Mouse (Mus musculus): ENCODE data around the gene Colca2. TPM values are rescaled to one million over a fixed set of nuclear protein-coding genes. Genes with fewer than 3 reads are reported as not detected.

The Colca2 gene
- polyA plus RNA-seq, 1 experiment: 0.46 TPM

GRCm38 (mm10) chr9:51293541-51293940 is 15.2 kb upstream of the Colca2 start:
- Histone ChIP-seq H3K27ac (ENCODE audit: insufficient read depth, low read length) (no peak overlapping the region), H3K36me3 (ENCODE audit: control insufficient read depth, insufficient read depth, low read length) (no peaks in the 10 kb centered on the region), H3K4me3 (ENCODE audit: extremely low read depth, insufficient read depth, insufficient read length) (no peak overlapping the region), H3K4me1 (ENCODE audit: control insufficient read depth, insufficient read depth, insufficient read length) (no peaks in the 10 kb centered on the region), H3K27me3 (ENCODE audit: control insufficient read depth, insufficient read depth, low read length) (no peaks in the 10 kb centered on the region)
- DNase-seq (ENCODE audit: low read depth in 1 of 2, low spot score in 2 of 2): no peak
- TF ChIP-seq CTCF (IDR thresholded peaks at IDR 0.05; ENCODE audit: extremely low read depth, insufficient read depth, insufficient read length, insufficient replicate concordance) (no peak), POLR2A (IDR thresholded peaks at IDR 0.05; ENCODE audit: low read depth, low read length) (no peak)
- WGBS: 86% methylated on average over 8 of the region's 8 CpGs

- peak; percentile 64 for DNase-seq (ENCODE audit: low read depth in 1 of 2, low spot score in 2 of 2)
- H3K4me1 ChIP-seq (ENCODE audit: control insufficient read depth, insufficient read depth, insufficient read length): no peaks in the 10 kb centered on the region
- H3K4me3 ChIP-seq (ENCODE audit: extremely low read depth, insufficient read depth, insufficient read length): no peak overlapping the region
- no peak overlapping the region for H3K27ac ChIP-seq (ENCODE audit: insufficient read depth, low read length)
- H3K36me3 ChIP-seq (ENCODE audit: control insufficient read depth, insufficient read depth, low read length): no peaks in the 10 kb centered on the region
- WGBS: 28% methylated on average over 4 of the region's 4 CpGs
- TF ChIP-seq CTCF (IDR thresholded peaks at IDR 0.05; ENCODE audit: extremely low read depth, insufficient read depth, insufficient read length, insufficient replicate concordance) (peak; percentile 68; the same call in 1 of the 2 replicates), POLR2A (IDR thresholded peaks at IDR 0.05; ENCODE audit: low read depth, low read length) (no peak)
- no peaks in the 10 kb centered on the region for H3K27me3 ChIP-seq (ENCODE audit: control insufficient read depth, insufficient read depth, low read length)
Observed at GRCm38 (mm10) chr9:51292674-51293073, 14.3 kb upstream of the Colca2 start.

GRCm38 (mm10) chr9:51290980-51291379 is 12.6 kb upstream of the Colca2 start:
- Histone ChIP-seq H3K27ac (ENCODE audit: insufficient read depth, low read length) (no peak overlapping the region), H3K4me1 (ENCODE audit: control insufficient read depth, insufficient read depth, insufficient read length) (no peaks in the 10 kb centered on the region), H3K36me3 (ENCODE audit: control insufficient read depth, insufficient read depth, low read length) (no peaks in the 10 kb centered on the region), H3K4me3 (ENCODE audit: extremely low read depth, insufficient read depth, insufficient read length) (no peak overlapping the region), H3K27me3 (ENCODE audit: control insufficient read depth, insufficient read depth, low read length) (no peaks in the 10 kb centered on the region)
- TF ChIP-seq CTCF (IDR thresholded peaks at IDR 0.05; ENCODE audit: extremely low read depth, insufficient read depth, insufficient read length, insufficient replicate concordance) (no peak), POLR2A (IDR thresholded peaks at IDR 0.05; ENCODE audit: low read depth, low read length) (no peak)
- no peak for DNase-seq (ENCODE audit: low read depth in 1 of 2, low spot score in 2 of 2)
- 49% methylated on average over 4 of the region's 4 CpGs for WGBS

- no peak for DNase-seq (ENCODE audit: low read depth in 1 of 2, low spot score in 2 of 2)
- Histone ChIP-seq H3K4me3 (ENCODE audit: extremely low read depth, insufficient read depth, insufficient read length) (no peak overlapping the region), H3K36me3 (ENCODE audit: control insufficient read depth, insufficient read depth, low read length) (no peaks in the 10 kb centered on the region), H3K4me1 (ENCODE audit: control insufficient read depth, insufficient read depth, insufficient read length) (no peaks in the 10 kb centered on the region), H3K27me3 (ENCODE audit: control insufficient read depth, insufficient read depth, low read length) (no peaks in the 10 kb centered on the region), H3K27ac (ENCODE audit: insufficient read depth, low read length) (no peak overlapping the region)
- 42% methylated on average over 2 of the region's 2 CpGs for WGBS
- TF ChIP-seq POLR2A (IDR thresholded peaks at IDR 0.05; ENCODE audit: low read depth, low read length): no peak
- TF ChIP-seq CTCF (IDR thresholded peaks at IDR 0.05; ENCODE audit: extremely low read depth, insufficient read depth, insufficient read length, insufficient replicate concordance): no peak
Observed at GRCm38 (mm10) chr9:51286079-51286478, 7.7 kb upstream of the Colca2 start.

GRCm38 (mm10) chr9:51277834-51278498 is 403 bp downstream of the Colca2 start:
- peak overlapping the region; percentile 55 for H3K27ac ChIP-seq (ENCODE audit: insufficient read depth, low read length)
- peak overlapping the region; percentile 47 for H3K4me3 ChIP-seq (ENCODE audit: extremely low read depth, insufficient read depth, insufficient read length)
- peaks cover 5% of the 10 kb centered on the region for H3K27me3 ChIP-seq (ENCODE audit: control insufficient read depth, insufficient read depth, low read length)
- no peak for DNase-seq (ENCODE audit: low read depth in 1 of 2, low spot score in 2 of 2)
- peaks cover 12% of the 10 kb centered on the region for H3K4me1 ChIP-seq (ENCODE audit: control insufficient read depth, insufficient read depth, insufficient read length)
- no peaks in the 10 kb centered on the region; the same call in 1 of the 2 replicates for H3K36me3 ChIP-seq (ENCODE audit: control insufficient read depth, insufficient read depth, low read length)
- WGBS: 32% methylated on average over 13 of the region's 13 CpGs
- TF ChIP-seq POLR2A (IDR thresholded peaks at IDR 0.05; ENCODE audit: low read depth, low read length) (no peak), CTCF (IDR thresholded peaks at IDR 0.05; ENCODE audit: extremely low read depth, insufficient read depth, insufficient read length, insufficient replicate concordance) (no peak)

- TF ChIP-seq POLR2A (IDR thresholded peaks at IDR 0.05; ENCODE audit: low read depth, low read length): no peak
- no peak for TF ChIP-seq CTCF (IDR thresholded peaks at IDR 0.05; ENCODE audit: extremely low read depth, insufficient read depth, insufficient read length, insufficient replicate concordance)
- H3K27me3 ChIP-seq (ENCODE audit: control insufficient read depth, insufficient read depth, low read length): peaks cover 5% of the 10 kb centered on the region
- WGBS: 51% methylated on average over 4 of the region's 4 CpGs
- H3K4me3 ChIP-seq (ENCODE audit: extremely low read depth, insufficient read depth, insufficient read length): no peak overlapping the region
- DNase-seq (ENCODE audit: low read depth in 1 of 2, low spot score in 2 of 2): no peak
- H3K4me1 ChIP-seq (ENCODE audit: control insufficient read depth, insufficient read depth, insufficient read length): peaks cover 12% of the 10 kb centered on the region
- H3K36me3 ChIP-seq (ENCODE audit: control insufficient read depth, insufficient read depth, low read length): peaks cover 2% of the 10 kb centered on the region; the same call in 1 of the 2 replicates
- H3K27ac ChIP-seq (ENCODE audit: insufficient read depth, low read length): no peak overlapping the region
Observed at GRCm38 (mm10) chr9:51274678-51275077, 3.7 kb downstream of the Colca2 start.

GRCm38 (mm10) chr9:51273581-51274154 is 4.7 kb downstream of the Colca2 start:
- H3K4me1 ChIP-seq (ENCODE audit: control insufficient read depth, insufficient read depth, insufficient read length): peaks cover 11% of the 10 kb centered on the region
- H3K4me3 ChIP-seq (ENCODE audit: extremely low read depth, insufficient read depth, insufficient read length): no peak overlapping the region
- no peak for TF ChIP-seq CTCF (IDR thresholded peaks at IDR 0.05; ENCODE audit: extremely low read depth, insufficient read depth, insufficient read length, insufficient replicate concordance)
- peaks cover 2% of the 10 kb centered on the region; the same call in 1 of the 2 replicates for H3K36me3 ChIP-seq (ENCODE audit: control insufficient read depth, insufficient read depth, low read length)
- peaks cover 4% of the 10 kb centered on the region for H3K27me3 ChIP-seq (ENCODE audit: control insufficient read depth, insufficient read depth, low read length)
- 26% methylated on average over 9 of the region's 9 CpGs for WGBS
- no peak overlapping the region for H3K27ac ChIP-seq (ENCODE audit: insufficient read depth, low read length)
- DNase-seq (ENCODE audit: low read depth in 1 of 2, low spot score in 2 of 2): peak in 1 of 2 experiments; percentile 19
